Mouse (Mus musculus): ENCODE measurements around the gene Olfr1414. TPM values are rescaled to one million over a fixed set of nuclear protein-coding genes. Genes with fewer than 3 reads are reported as not detected.

Gene Olfr1414
- polyA plus RNA-seq (2015; fragmentation: Nextera tagmentation; extraction: Ambion mirVana): not detected in 2 replicates

GRCm38 (mm10) chr1:92518561-92518960 lies at the start of gene Olfr1414:
Olfr1414 (minus strand) TSS chr1:92518661.

GRCm38 (mm10) chr1:92496001-92496400 lies 22.5 kb downstream of the Olfr1414 start, which contains the start of gene Olfr1415:
Olfr1415 (minus strand) TSS chr1:92496101.

GRCm38 (mm10) chr1:92485013-92485412 lies 33.4 kb downstream of the Olfr1414 start, which contains the start of gene Olfr1416:
Olfr1416 (minus strand) TSS chr1:92485113.

GRCm38 (mm10) chr1:92473165-92474041 lies 45.1 kb downstream of the Olfr1414 start, which contains the start of gene Ndufa10:
Ndufa10 (minus strand) TSS chr1:92473860.

Small RNAs within 50 kb of the gene (microRNA-seq; reads per million reads assigned to microRNA genes)
- gene Mir6900 (ENCODE audit: borderline replicate concordance, insufficient number of aligned reads): 2.8 reads per million

Other genes starting within 250 kb of the Olfr1414 start
- 133 and 210 TPM in 2 replicates for gene Ndufa10, start 44.8 kb downstream of the Olfr1414 start, polyA plus RNA-seq (2015; fragmentation: Nextera tagmentation; extraction: Ambion mirVana)
- gene Olfr1416, start 33.5 kb downstream of the Olfr1414 start, polyA plus RNA-seq (2015; fragmentation: Nextera tagmentation; extraction: Ambion mirVana): not detected in 2 replicates
- gene Olfr1415, start 22.6 kb downstream of the Olfr1414 start, polyA plus RNA-seq (2015; fragmentation: Nextera tagmentation; extraction: Ambion mirVana): not detected in 2 replicates
- not detected in 2 replicates for gene Olfr1413, start 52.7 kb upstream of the Olfr1414 start, polyA plus RNA-seq (2015; fragmentation: Nextera tagmentation; extraction: Ambion mirVana)
- gene Olfr1412, start 67.1 kb upstream of the Olfr1414 start, polyA plus RNA-seq (2015; fragmentation: Nextera tagmentation; extraction: Ambion mirVana): not detected in 2 replicates
- gene Olfr1411, start 75.8 kb upstream of the Olfr1414 start, polyA plus RNA-seq (2015; fragmentation: Nextera tagmentation; extraction: Ambion mirVana): not detected in 2 replicates
- not detected in 2 replicates for gene Olfr1410, start 87.1 kb upstream of the Olfr1414 start, polyA plus RNA-seq (2015; fragmentation: Nextera tagmentation; extraction: Ambion mirVana)
- not detected in 2 replicates for gene Olfr12, start 99.1 kb upstream of the Olfr1414 start, polyA plus RNA-seq (2015; fragmentation: Nextera tagmentation; extraction: Ambion mirVana)
- gene Cops9, start 123.3 kb upstream of the Olfr1414 start, polyA plus RNA-seq (2015; fragmentation: Nextera tagmentation; extraction: Ambion mirVana): 744 and 1,302 TPM in 2 replicates
- 0.19 TPM in 2 replicates for gene Otos, start 130.2 kb upstream of the Olfr1414 start, polyA plus RNA-seq (2015; fragmentation: Nextera tagmentation; extraction: Ambion mirVana)